12 mouse cellular contexts compared by ENCODE assay signal in the genomic region with DNA sequence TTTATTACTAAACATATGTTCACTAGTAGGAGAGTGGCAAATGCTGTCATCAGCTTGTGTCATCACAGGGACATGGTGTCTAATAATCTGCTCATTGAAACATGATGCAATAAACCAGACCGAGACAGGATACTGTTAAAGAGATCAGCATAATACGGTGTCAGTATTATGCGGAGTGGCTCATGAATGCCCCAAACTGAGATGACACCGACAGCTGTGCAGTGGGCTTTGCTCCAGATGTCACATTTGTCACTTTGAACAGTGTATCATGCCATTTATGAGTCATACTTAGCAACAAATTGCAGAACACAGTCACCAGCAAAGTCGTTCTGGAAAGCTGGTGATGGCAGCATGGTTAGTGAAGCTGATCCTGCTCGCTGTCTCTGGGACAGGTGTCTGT.
DNase-seq lines count a peak whose midpoint lies in the region; ATAC-seq lines count a peak whose summit lies in the region.
"Had no signal": no experiment of that assay in that cellular context is flagged by ENCODE, and none has a peak within 500 bp of the region (broad histone marks: within the 10 kb centered on the region; RNA-seq: fewer than 3 reads in every experiment).

No protein-coding gene starts in this region.

- no peaks in the 10 kb centered on the region for H3K27me3 ChIP-seq in hindbrain, embryonic 12.5 days
- H3K27me3 ChIP-seq in hindbrain, embryonic 11.5 days (ENCODE audit: control insufficient read depth, insufficient read depth, low read length), result no peaks in the 10 kb centered on the region

- no peak overlapping the region for H3K4me2 ChIP-seq in hindbrain, embryonic 12.5 days (replicated peaks)
- H3K4me2 ChIP-seq in hindbrain, embryonic 11.5 days (replicated peaks; ENCODE audit: low read depth, low read length), result no peak overlapping the region

- WGBS in hindbrain, embryonic 12.5 days, result 82% methylated on average over 6 of the region's 6 CpGs
- 82% methylated on average over 6 of the region's 6 CpGs for WGBS in hindbrain, embryonic 11.5 days

- H3K9ac ChIP-seq in hindbrain, embryonic 12.5 days, result no peak overlapping the region
- no peak overlapping the region for H3K9ac ChIP-seq in hindbrain, embryonic 11.5 days (ENCODE audit: low read depth, low read length)

- no peak overlapping the region for H3K27ac ChIP-seq in hindbrain, embryonic 12.5 days
- no peak overlapping the region for H3K27ac ChIP-seq in hindbrain, embryonic 11.5 days (ENCODE audit: low read depth, low read length)
- H3K27ac ChIP-seq: kidney, postnatal 0 days had no signal

- DNase-seq in hindbrain, embryonic 11.5 days (ENCODE audit: low spot score), result no peak
- peak; percentile 20 to 30 for DNase-seq in right cerebral cortex, postnatal 10 days (ENCODE audit: low spot score in 2 of 2)
- no peak for DNase-seq in right cerebral cortex, postnatal 4 days
- peak; percentile 13 to 15 for DNase-seq in layer of hippocampus, postnatal 25 days (ENCODE audit: extremely low spot score in 1 of 2, low spot score in 1 of 2)
- peak; percentile 24 for DNase-seq in telencephalon, adult 2 months (ENCODE audit: low read depth, low spot score)
- no peak for DNase-seq in thymus, postnatal 10 days (ENCODE audit: low spot score in 2 of 2)
- DNase-seq in spleen, adult 12 weeks (ENCODE audit: low spot score), result no peak
- DNase-seq: embryo, embryonic 11 days; heart, postnatal 14 days had no signal

- H3K4me3 ChIP-seq in hindbrain, embryonic 12.5 days, result no peak overlapping the region
- H3K4me3 ChIP-seq in hindbrain, embryonic 11.5 days (ENCODE audit: low read depth, low read length), result no peak overlapping the region
- H3K4me3 ChIP-seq: myocyte had no signal

- H3K36me3 ChIP-seq in hindbrain, embryonic 12.5 days, result no peaks in the 10 kb centered on the region
- H3K36me3 ChIP-seq in hindbrain, embryonic 11.5 days (ENCODE audit: control insufficient read depth, insufficient read depth, low read length), result no peaks in the 10 kb centered on the region

- no peaks in the 10 kb centered on the region for H3K4me1 ChIP-seq in hindbrain, embryonic 12.5 days
- no peaks in the 10 kb centered on the region for H3K4me1 ChIP-seq in hindbrain, embryonic 11.5 days (replicated peaks; ENCODE audit: control insufficient read depth, insufficient read depth, low read length)

- ATAC-seq in hindbrain, embryonic 12.5 days (ENCODE audit: low FRiP score), result 0 out of 2 replicates have a peak, but pooled peaks have one; percentile 26
- ATAC-seq in hindbrain, embryonic 11.5 days (ENCODE audit: low FRiP score), result no peak

- no peaks in the 10 kb centered on the region for H3K9me3 ChIP-seq in hindbrain, embryonic 12.5 days (replicated peaks)
- H3K9me3 ChIP-seq in hindbrain, embryonic 11.5 days (ENCODE audit: control insufficient read depth, low read length), result no peaks in the 10 kb centered on the region

Comparison
In these comparisons a context has a peak if more than half of its experiments do, and no peak if none do; other contexts are left out.
1. DNase-seq: peak in right cerebral cortex, postnatal 10 days (2 of 2), layer of hippocampus, postnatal 25 days (2 of 2) and telencephalon, adult 2 months (single experiment); none in hindbrain, embryonic 11.5 days (single experiment), right cerebral cortex, postnatal 4 days (single experiment), thymus, postnatal 10 days (0 of 2) and spleen, adult 12 weeks (single experiment).